Mouse (Mus musculus) MEL (cell line): Measurements from ENCODE around the gene Tha1.

ENCODE experiments used
- CHD1 ChIP-seq: IDR thresholded peaks from 2 replicates; pipeline ENCODE4 v1.6.1; 2012; ENCODE audit warnings: low read depth, mild to moderate bottlenecking, inconsistent platforms, low read length, improper control_type of control experiment
- CHD2 ChIP-seq: IDR thresholded peaks from 2 replicates; pipeline ENCODE4 v1.6.1; 2011; ENCODE audit warnings: low read length, improper control_type of control experiment
- CTCF ChIP-seq, 3 experiments: IDR thresholded peaks in 2 of 3; conservative IDR thresholded peaks in 1 of 3; 2 replicates each; pipeline ENCODE4 v1.5.1; 2011 to 2012; ENCODE audit warnings: low read length in 3 of 3, low read depth in 2 of 3, mild to moderate bottlenecking in 2 of 3, improper control_type of control experiment in 1 of 3, inconsistent platforms in 1 of 3, mixed read lengths in 1 of 3, moderate library complexity in 1 of 3; ENCODE audit not compliant: control insufficient read depth in 1 of 3, insufficient read depth in 1 of 3, poor library complexity in 1 of 3, severe bottlenecking in 1 of 3
- E2F4 ChIP-seq: IDR thresholded peaks from 2 replicates; pipeline ENCODE4 v1.6.1; 2011; ENCODE audit warnings: low read depth, low read length, improper control_type of control experiment, borderline replicate concordance
- ELF1 ChIP-seq: IDR thresholded peaks from 2 replicates; pipeline ENCODE4 v1.6.1; 2014; ENCODE audit warnings: low read depth, mild to moderate bottlenecking, inconsistent platforms, low read length, improper control_type of control experiment, moderate library complexity
- EP300 ChIP-seq, 2 experiments: IDR thresholded peaks; 2 replicates each; pipeline ENCODE4 v1.6.1; 2011; ENCODE audit warnings: improper control_type of control experiment in 2 of 2, low read length in 2 of 2, low read depth in 1 of 2, mild to moderate bottlenecking in 1 of 2
- MAZ ChIP-seq: IDR thresholded peaks from 2 replicates; pipeline ENCODE4 v1.6.1; 2012; ENCODE audit warnings: low read depth, mild to moderate bottlenecking, inconsistent platforms, low read length, improper control_type of control experiment
- MEF2A ChIP-seq: IDR thresholded peaks from 2 replicates; pipeline ENCODE4 v1.6.1; 2014; ENCODE audit warnings: low read depth, mild to moderate bottlenecking, inconsistent platforms, low read length, improper control_type of control experiment; ENCODE audit not compliant: poor library complexity, insufficient replicate concordance, severe bottlenecking; ENCODE audit errors: extremely low read depth
- POLR2A ChIP-seq, 2 experiments: IDR thresholded peaks; 2 replicates each; pipeline ENCODE4 v1.6.1; 2011 to 2012; ENCODE audit warnings: low read length in 2 of 2, mild to moderate bottlenecking in 2 of 2, control low read depth in 1 of 2, improper control_type of control experiment in 1 of 2, low read depth in 1 of 2, moderate library complexity in 1 of 2; ENCODE audit not compliant: control insufficient read depth in 1 of 2, insufficient read depth in 1 of 2, poor library complexity in 1 of 2
- RCOR1 ChIP-seq: IDR thresholded peaks from 2 replicates; pipeline ENCODE4 v1.6.1; 2012; ENCODE audit warnings: low read depth, mild to moderate bottlenecking, inconsistent platforms, low read length, improper control_type of control experiment
- SMC3 ChIP-seq: IDR thresholded peaks from 2 replicates; pipeline ENCODE4 v1.6.1; 2011; ENCODE audit warnings: low read depth, low read length, improper control_type of control experiment
- USF2 ChIP-seq, 2 experiments: IDR thresholded peaks; 2 replicates each; pipeline ENCODE4 v1.6.1; 2011 to 2012; ENCODE audit warnings: improper control_type of control experiment in 2 of 2, low read length in 2 of 2, borderline replicate concordance in 1 of 2, inconsistent platforms in 1 of 2, low read depth in 1 of 2, mild to moderate bottlenecking in 1 of 2; ENCODE audit not compliant: insufficient read depth in 1 of 2
- ZNF384 ChIP-seq: IDR thresholded peaks from 2 replicates; pipeline ENCODE4 v1.6.1; 2012; ENCODE audit warnings: low read depth, mild to moderate bottlenecking, inconsistent platforms, low read length, improper control_type of control experiment

DNA sequence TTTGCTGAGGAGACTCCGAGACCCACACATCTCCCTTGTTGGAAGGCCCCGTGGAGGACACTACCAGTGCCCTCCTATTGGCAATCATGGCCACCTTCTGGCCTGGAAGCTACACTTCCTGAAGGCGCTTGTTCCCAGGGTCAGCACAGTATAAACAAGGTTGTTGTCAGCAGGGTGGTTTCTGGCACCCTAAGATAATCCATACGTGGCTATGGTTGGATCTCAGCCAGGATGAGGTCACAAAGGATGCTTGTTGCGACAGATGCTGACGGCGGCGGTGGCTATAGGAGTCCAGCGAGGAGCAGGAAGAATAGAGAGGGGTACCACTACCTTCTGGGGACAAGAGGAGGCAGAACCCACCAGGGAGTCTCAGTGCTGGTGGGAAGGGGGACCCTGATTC lies 42.9 kb downstream of the Tha1 start:
- TF ChIP-seq MAZ, result 0 out of 2 replicates have a peak, but pooled peaks have one; percentile 47
- TF ChIP-seq RCOR1, result peak; percentile 67
- no peak for TF ChIP-seq CTCF (IDR thresholded peaks at IDR 0.05 in 2 of 3, conservative IDR thresholded peaks at IDR 0.05 in 1 of 3; ENCODE audit: control insufficient read depth in 1 of 3, insufficient read depth in 1 of 3, low read depth in 2 of 3, low read length in 3 of 3, poor library complexity in 1 of 3, severe bottlenecking in 1 of 3)
- TF ChIP-seq POLR2A (IDR thresholded peaks at IDR 0.05; ENCODE audit: control insufficient read depth in 1 of 2, insufficient read depth in 1 of 2, low read depth in 1 of 2, low read length in 2 of 2, poor library complexity in 1 of 2), result no peak
- no peak for TF ChIP-seq SMC3
- no peak for TF ChIP-seq ZNF384
- peak; percentile 33; the same call in 1 of the 2 replicates for TF ChIP-seq ELF1
- peak; percentile 78 to 82 for TF ChIP-seq EP300 (IDR thresholded peaks at IDR 0.05; ENCODE audit: low read depth in 1 of 2, low read length in 2 of 2)
- TF ChIP-seq E2F4, result no peak
- TF ChIP-seq MEF2A, result no peak
- TF ChIP-seq CHD1, result no peak
- TF ChIP-seq USF2 (IDR thresholded peaks at IDR 0.05; ENCODE audit: borderline replicate concordance in 1 of 2, insufficient read depth in 1 of 2, low read depth in 1 of 2, low read length in 2 of 2), result no peak
- TF ChIP-seq CHD2, result no peak
